Comparison of ENCODE assay signal across 11 mouse cellular contexts in the genomic region with DNA sequence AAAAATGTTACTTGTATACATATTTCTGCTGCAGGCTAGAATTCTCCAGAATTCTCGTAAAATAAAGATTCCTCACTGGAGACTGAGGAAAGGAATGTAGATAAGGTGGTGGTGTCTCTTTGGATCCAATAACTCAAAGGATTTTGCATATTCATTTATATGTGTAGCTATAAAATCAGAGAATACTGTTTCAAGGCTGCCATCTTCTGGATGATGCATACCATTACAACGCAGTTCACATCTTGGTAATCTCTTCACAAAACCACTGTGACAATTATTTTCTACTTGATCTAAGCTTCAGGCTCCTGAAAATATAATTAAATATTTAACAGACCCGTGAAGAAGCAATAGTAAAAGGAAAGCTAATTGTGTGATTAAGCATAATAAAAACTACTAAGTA. TPM values are rescaled to one million over a fixed set of nuclear protein-coding genes. Genes with fewer than 3 reads are reported as not detected.
DNase-seq lines count a peak whose midpoint lies in the region; ATAC-seq and TF ChIP-seq lines count a peak whose summit lies in the region.
"Had no signal": no experiment of that assay in that cellular context is flagged by ENCODE, and none has a peak within 500 bp of the region (broad histone marks: within the 10 kb centered on the region; RNA-seq: fewer than 3 reads in every experiment).

No protein-coding gene starts in this region.

- H3K4me1 ChIP-seq in CH12.LX (ENCODE audit: control insufficient read depth in 1 of 2, insufficient read depth in 2 of 2): no peaks in the 10 kb centered on the region

- peak; percentile 5 for DNase-seq in kidney, adult 9 months
- DNase-seq in kidney, postnatal 36 days: no peak
- DNase-seq in CH12.LX (ENCODE audit: extremely low read depth): peak; percentile 2
- DNase-seq in Patski (ENCODE audit: low read depth, low spot score): peak; percentile 6
- DNase-seq in urinary bladder, postnatal 25 days (ENCODE audit: low spot score): no peak
- DNase-seq in gastrocnemius, postnatal 4 days (ENCODE audit: low spot score in 2 of 2): no peak
- no peak for DNase-seq in gastrocnemius, postnatal 10 days

- peaks cover 7% of the 10 kb centered on the region for H3K9me3 ChIP-seq in CH12.LX (replicated peaks; ENCODE audit: low read length)

- dilution Hi-C loops in CH12.LX (cut with MboI; ENCODE audit: extremely low pct_ligation_motif_present, extremely low pct_unique_long_range_greater_than_20kb, low sequenced_read_pairs): no loop called here

- in situ Hi-C loops in CH12.LX (cut with MboI; ENCODE audit: low pct_ligation_motif_present, low pct_unique_long_range_greater_than_20kb, low sequenced_read_pairs): loop anchor here (25.0 kb wide), 1 partner anchor 1075 kb away; no protein-coding TSS in a partner anchor
- in situ Hi-C loops in Patski (cut with MboI; ENCODE audit: low pct_unique_long_range_greater_than_20kb): loop anchor here (5.0 to 25.0 kb wide), 3 partner anchors 313 to 1070 kb away; a partner anchor contains a TSS

- POLR2A ChIA-PET in Patski (lab: Charles Lee): interaction anchor here (0.5 kb wide), 1 partner anchor 193 kb away, joined by 3 read pairs; no protein-coding TSS in a partner anchor

- H3K27ac ChIP-seq in CH12.LX (ENCODE audit: insufficient read depth, low read depth): no peak overlapping the region

- H3K36me3 ChIP-seq in CH12.LX (replicated peaks in 1 of 2; ENCODE audit: control insufficient read depth in 1 of 2, insufficient read depth in 1 of 2, low read length in 1 of 2): no peaks in the 10 kb centered on the region

- no peak for TF ChIP-seq POLR2A in CH12.LX (IDR thresholded peaks at IDR 0.05; ENCODE audit: low read depth, low read length)

- no peak for TF ChIP-seq EP300 in CH12.LX (IDR thresholded peaks at IDR 0.05; ENCODE audit: low read length)

- peak; percentile 65 for TF ChIP-seq RAD21 in CH12.LX (IDR thresholded peaks at IDR 0.05; ENCODE audit: low read depth, low read length)

- ATAC-seq in Patski: peak; percentile 82
- ATAC-seq in hematopoietic stem cell, adult 5-6 weeks (replicated peaks in 1 of 2; ENCODE audit: insufficient read depth in 1 of 2, low FRiP score in 2 of 2, low TSS enrichment in 1 of 2, low read depth in 1 of 2, poor library complexity in 2 of 2, severe bottlenecking in 2 of 2): peak; percentile 48 to 67; a peak in 2 of 4 replicates
- ATAC-seq: inflammation-experienced regulatory T-cells, adult 6 months had no signal

- no peak overlapping the region for H3K4me3 ChIP-seq in CH12.LX (replicated peaks in 1 of 3; ENCODE audit: low read depth in 2 of 3, low read length in 2 of 3, poor library complexity in 1 of 3)

- H3K27me3 ChIP-seq in CH12.LX (replicated peaks) (no peaks in the 10 kb centered on the region), Patski (no peaks in the 10 kb centered on the region)

- no peak overlapping the region for H3K4me2 ChIP-seq in CH12.LX (ENCODE audit: insufficient read depth, low read depth, poor library complexity, severe bottlenecking)

- no peak overlapping the region for H3K9ac ChIP-seq in CH12.LX (ENCODE audit: insufficient read depth, low read depth)

- CTCF ChIA-PET in Patski (lab: Charles Lee): interaction anchor here (0.7 to 1.2 kb wide), 10 partner anchors 9 to 1093 kb away, joined by 3 to 6 read pairs (median 4); no protein-coding TSS in a partner anchor

- no peaks in the 10 kb centered on the region for H3K79me2 ChIP-seq in CH12.LX (replicated peaks; ENCODE audit: control insufficient read depth, extremely low read depth, insufficient read depth, poor library complexity, severe bottlenecking)

- TF ChIP-seq CTCF in CH12.LX (conservative IDR thresholded peaks at IDR 0.05 in 1 of 2, IDR thresholded peaks at IDR 0.05 in 1 of 2; ENCODE audit: low read depth in 2 of 2, low read length in 2 of 2) (peak in 1 of 2 experiments; percentile 60; a peak in 2 of 4 replicates), Patski (IDR thresholded peaks at IDR 0.05) (peak; percentile 51)

TF ChIP-seq in CH12.LX, 34 proteins besides CTCF, POLR2A, EP300 and RAD21:
- TF ChIP-seq RCOR1 (conservative IDR thresholded peaks at IDR 0.05; ENCODE audit: low read depth, low read length): no peak
- peak; percentile 50 for TF ChIP-seq SMC3 (IDR thresholded peaks at IDR 0.05; ENCODE audit: low read depth, low read length)

RNA-seq across cellular contexts. Expression of a gene that starts 6.6 kb away (rescaled TPM):
- total RNA-seq in CH12.LX (2012; rRNA removed) (not detected in 2 replicates), CH12.LX (2014; rRNA removed) (not detected in 2 replicates)
- polyA plus RNA-seq in CH12.LX (2012; ENCODE audit: insufficient read length, low read depth) (not detected in 2 replicates), Patski (2021) (not detected)
- total RNA-seq in hematopoietic stem cell, adult 5-6 weeks (2017): not detected in 2 replicates
- total RNA-seq in gastrocnemius, postnatal 4 days (2021): not detected
- total RNA-seq in gastrocnemius, postnatal 10 days (2021): not detected
- polyA plus RNA-seq: inflammation-experienced regulatory T-cells, adult 6 months; liver, embryonic 16.5 days; small intestine, adult 2 months had no signal

Comparison
In these comparisons a context has a peak if more than half of its experiments do, and no peak if none do; other contexts are left out.
1. DNase-seq: peak in kidney, adult 9 months (single experiment), CH12.LX (single experiment) and Patski (single experiment); none in kidney, postnatal 36 days (0 of 2), urinary bladder, postnatal 25 days (single experiment), gastrocnemius, postnatal 4 days (0 of 2) and gastrocnemius, postnatal 10 days (single experiment).